Mouse (Mus musculus) adrenal gland, adult 18-20 months (tissue): ENCODE measurements around the gene Axin1. TPM values are rescaled to one million over a fixed set of nuclear protein-coding genes. Genes with fewer than 3 reads are reported as not detected.
A peak's percentile ranks its signal among the peaks of the same experiment; 100 is the strongest.

ENCODE experiments used
- DNase-seq, 2 experiments: peaks; one replicate each; pipeline ENCODE4 v3.0.0; 2021 to 2022; ENCODE audit warnings: low spot score in 2 of 2
- total RNA-seq, 2 experiments: library from RNA; stranded (reverse); gene quantifications; 1 replicate in 1 of 2; 2 replicates in 1 of 2; pipeline ENCODE4 v1.2.3; 2021

Gene Axin1
- total RNA-seq, 2 experiments from 2014 or later = 38.6 to 46.8 TPM

GRCm38 (mm10) chr17:26234386-26234785, 95.9 kb downstream of the Axin1 start:
- no peak for DNase-seq

GRCm38 (mm10) chr17:26235077-26235815, 96.8 kb downstream of the Axin1 start:
- no peak for DNase-seq

- no peak for DNase-seq
These were observed 99.2 kb downstream of the Axin1 start for GRCm38 (mm10) chr17:26237667-26238066.

- DNase-seq = no peak
These were observed 101.1 kb downstream of the Axin1 start for GRCm38 (mm10) chr17:26239551-26239950.

GRCm38 (mm10) chr17:26240120-26240790, 101.8 kb downstream of the Axin1 start:
- DNase-seq = no peak

- DNase-seq = no peak
These were observed 102.5 kb downstream of the Axin1 start for GRCm38 (mm10) chr17:26240990-26241389.

- DNase-seq = peak in 1 of 2 experiments; percentile 69
These were observed 105.1 kb downstream of the Axin1 start for GRCm38 (mm10) chr17:26243471-26244100.

GRCm38 (mm10) chr17:26244101-26244841, 105.8 kb downstream of the Axin1 start, which contains the start of gene Fam234a:
TSS of gene Fam234a (minus strand) at chr17:26244242.
- peak; percentile 88 to 91 for DNase-seq

Other genes starting within 250 kb of the Axin1 start
- 10 to 100 TPM; 20.6 to 32.6 TPM for gene Rab40c, start 219.0 kb upstream of the Axin1 start, total RNA-seq
- gene Pigq, start 193.8 kb upstream of the Axin1 start, total RNA-seq = 100 to 1,000 TPM; 110 to 111 TPM
- not detected for gene Nhlrc4, start 193.7 kb upstream of the Axin1 start, total RNA-seq
- gene A930017K11Rik, start 186.1 kb upstream of the Axin1 start, total RNA-seq = not detected
- 10 to 100 TPM; 22.6 to 24.4 TPM for gene Capn15, start 152.9 kb upstream of the Axin1 start, total RNA-seq
- 10 to 100 TPM; 22.6 to 24.6 TPM for gene Rab11fip3, start 69.1 kb upstream of the Axin1 start, total RNA-seq
- 10 to 100 TPM; 23.8 to 25.0 TPM for gene Decr2, start 48.4 kb upstream of the Axin1 start, total RNA-seq
- gene Nme4, start 43.1 kb upstream of the Axin1 start, total RNA-seq = 1 to 10 TPM; 2.9 to 3.2 TPM
- gene Tmem8, start 25.4 kb upstream of the Axin1 start, total RNA-seq = 1 to 10 TPM; 6.4 to 7.6 TPM
- 10 to 100 TPM; 84.1 to 87.5 TPM for gene Mrpl28, start 15.2 kb upstream of the Axin1 start, total RNA-seq
- under 1 TPM; 0.70 to 0.96 TPM for gene Pdia2, start 60.4 kb downstream of the Axin1 start, total RNA-seq
- 10 to 100 TPM; 40.8 to 47.1 TPM for gene Rgs11, start 64.3 kb downstream of the Axin1 start, total RNA-seq
- gene Arhgdig, start 69.1 kb downstream of the Axin1 start, total RNA-seq = 10 to 100 TPM; 12.7 to 13.2 TPM
- 100 to 1,000 TPM; 112 to 124 TPM for gene Fam234a, start 105.6 kb downstream of the Axin1 start, total RNA-seq
- 10 to 100 TPM; 61.9 to 81.4 TPM for gene Luc7l, start 114.2 kb downstream of the Axin1 start, total RNA-seq